ENCODE assay signal across 24 mouse cellular contexts in genomic region chr1:171017468-171018158, GRCm38 (mm10). TPM values are rescaled to one million over a fixed set of nuclear protein-coding genes. Genes with fewer than 3 reads are reported as not detected.
DNase-seq lines count a peak whose midpoint lies in the region; ATAC-seq lines count a peak whose summit lies in the region.
"Had no signal": no experiment of that assay in that cellular context is flagged by ENCODE, and none has a peak within 500 bp of the region (broad histone marks: within the 10 kb centered on the region; RNA-seq: fewer than 3 reads in every experiment).

No protein-coding gene starts in this region.

- WGBS in liver, embryonic 15.5 days (ENCODE audit: insufficient replicate concordance): 34% methylated on average over 6 of the region's 6 CpGs
- WGBS in liver, embryonic 12.5 days (ENCODE audit: insufficient replicate concordance): 35% methylated on average over 6 of the region's 6 CpGs
- WGBS in heart, embryonic 11.5 days (ENCODE audit: insufficient replicate concordance): 36% methylated on average over 6 of the region's 6 CpGs

- ATAC-seq in liver, embryonic 15.5 days (ENCODE audit: insufficient read depth): peak; percentile 49
- ATAC-seq in liver, embryonic 12.5 days: no peak
- peak; percentile 62 for ATAC-seq in common myeloid progenitor, adult 5-6 weeks (replicated peaks; ENCODE audit: low read depth, poor library complexity, severe bottlenecking)
- ATAC-seq in megakaryocyte-erythroid progenitor cell, adult 5-6 weeks (replicated peaks; ENCODE audit: low FRiP score, low TSS enrichment, poor library complexity, severe bottlenecking): 0 out of 2 replicates have a peak, but pooled peaks have one; percentile 26
- ATAC-seq in heart, embryonic 11.5 days (replicated peaks; ENCODE audit: insufficient number of reproducible peaks, low FRiP score, low TSS enrichment): no peak
- ATAC-seq: hindbrain, embryonic 16.5 days; intestine, postnatal 0 days; midbrain, embryonic 16.5 days had no signal

- H3K27ac ChIP-seq in liver, embryonic 15.5 days (replicated peaks): peak overlapping the region; percentile 61
- no peak overlapping the region; the same call in 1 of the 2 replicates for H3K27ac ChIP-seq in liver, embryonic 12.5 days
- no peak overlapping the region for H3K27ac ChIP-seq in heart, embryonic 11.5 days (ENCODE audit: low read depth, low read length)
- H3K27ac ChIP-seq: embryonic facial prominence, embryonic 15.5 days; gastrocnemius, adult 2 months; heart, embryonic 13.5 days; kidney, embryonic 15.5 days; liver, embryonic 14.5 days had no signal

- no peaks in the 10 kb centered on the region for H3K27me3 ChIP-seq in liver, embryonic 15.5 days
- peaks cover 9% of the 10 kb centered on the region; the same call in 1 of the 2 replicates for H3K27me3 ChIP-seq in liver, embryonic 12.5 days (replicated peaks)
- no peaks in the 10 kb centered on the region for H3K27me3 ChIP-seq in heart, embryonic 11.5 days (ENCODE audit: control insufficient read depth, insufficient read depth, low read length)
- H3K27me3 ChIP-seq: embryonic facial prominence, embryonic 15.5 days; heart, embryonic 13.5 days; kidney, embryonic 15.5 days had no signal

- peaks cover 12% of the 10 kb centered on the region for H3K4me1 ChIP-seq in liver, embryonic 15.5 days (replicated peaks)
- H3K4me1 ChIP-seq in liver, embryonic 12.5 days: peaks cover 8% of the 10 kb centered on the region
- no peaks in the 10 kb centered on the region for H3K4me1 ChIP-seq in heart, embryonic 11.5 days (ENCODE audit: control insufficient read depth, insufficient read depth, low read length)
- H3K4me1 ChIP-seq: embryonic facial prominence, embryonic 15.5 days; heart, embryonic 13.5 days; kidney, embryonic 15.5 days had no signal

- 0 out of 2 replicates have a peak overlapping the region, but pooled peaks have one; percentile 23 for H3K4me2 ChIP-seq in liver, embryonic 15.5 days
- H3K4me2 ChIP-seq in liver, embryonic 12.5 days: no peak overlapping the region
- no peak overlapping the region for H3K4me2 ChIP-seq in heart, embryonic 11.5 days
- H3K4me2 ChIP-seq: embryonic facial prominence, embryonic 15.5 days; heart, embryonic 13.5 days; kidney, embryonic 15.5 days had no signal

- H3K9ac ChIP-seq in liver, embryonic 15.5 days: no peak overlapping the region
- no peak overlapping the region for H3K9ac ChIP-seq in liver, embryonic 12.5 days
- no peak overlapping the region for H3K9ac ChIP-seq in heart, embryonic 11.5 days (ENCODE audit: low read depth, low read length)
- H3K9ac ChIP-seq: embryonic facial prominence, embryonic 15.5 days; heart, embryonic 13.5 days; kidney, embryonic 15.5 days; liver, embryonic 14.5 days had no signal

- no peak overlapping the region for H3K4me3 ChIP-seq in liver, embryonic 15.5 days (replicated peaks)
- H3K4me3 ChIP-seq in liver, embryonic 12.5 days: no peak overlapping the region
- no peak overlapping the region for H3K4me3 ChIP-seq in heart, embryonic 11.5 days (ENCODE audit: low read depth, low read length)
- H3K4me3 ChIP-seq: embryonic facial prominence, embryonic 15.5 days; gastrocnemius, adult 2 months; heart, embryonic 13.5 days; kidney, embryonic 15.5 days had no signal

- DNase-seq in 416B (ENCODE audit: low read depth) (peak; percentile 79), MN1 (ENCODE audit: low spot score) (no peak)
- DNase-seq in urinary bladder, postnatal 10 days (ENCODE audit: low spot score): no peak
- DNase-seq: cerebellum, adult 11 months; cerebellum, postnatal 25 days; gastrocnemius, adult 2 months; heart, adult 11 months; right cerebral cortex, adult 18-20 months; thymus, postnatal 25 days had no signal

- no peaks in the 10 kb centered on the region for H3K9me3 ChIP-seq in liver, embryonic 15.5 days (replicated peaks)
- H3K9me3 ChIP-seq in liver, embryonic 12.5 days (replicated peaks): no peaks in the 10 kb centered on the region
- H3K9me3 ChIP-seq in heart, embryonic 11.5 days (replicated peaks; ENCODE audit: control insufficient read depth, low read length): no peaks in the 10 kb centered on the region
- H3K9me3 ChIP-seq: embryonic facial prominence, embryonic 15.5 days; heart, embryonic 13.5 days; kidney, embryonic 15.5 days had no signal

- H3K36me3 ChIP-seq in liver, embryonic 15.5 days (replicated peaks): no peaks in the 10 kb centered on the region
- H3K36me3 ChIP-seq in liver, embryonic 12.5 days: no peaks in the 10 kb centered on the region
- H3K36me3 ChIP-seq in heart, embryonic 11.5 days (ENCODE audit: control insufficient read depth, insufficient read depth, low read length): no peaks in the 10 kb centered on the region
- H3K36me3 ChIP-seq: embryonic facial prominence, embryonic 15.5 days; heart, embryonic 13.5 days; kidney, embryonic 15.5 days had no signal

RNA-seq across cellular contexts. Expression of gene Fcgr4, which starts 1.1 kb away (rescaled TPM):
- polyA plus RNA-seq in liver, embryonic 15.5 days (2015; fragmentation: Nextera tagmentation; extraction: Ambion mirVana): 3.9 and 4.2 TPM in 2 replicates
- 1.3 and 2.0 TPM in 2 replicates for polyA plus RNA-seq in liver, embryonic 12.5 days (2016; fragmentation: Nextera tagmentation; extraction: Ambion mirVana)
- 1.6 TPM in 1 of 2 replicates, not detected in the other for total RNA-seq in common myeloid progenitor, adult 5-6 weeks (2017)
- 0.40 TPM in 1 of 2 replicates, not detected in the other for total RNA-seq in megakaryocyte-erythroid progenitor cell, adult 5-6 weeks (2014; fragmentation: Nextera tagmentation)
- not detected in 2 replicates for total RNA-seq in megakaryocyte-erythroid progenitor cell, adult 5-6 weeks (2017)
- 0.23 TPM in 1 of 2 replicates, not detected in the other for polyA plus RNA-seq in heart, embryonic 11.5 days (2014; fragmentation: Nextera tagmentation; extraction: Ambion mirVana)
- total RNA-seq: gastrocnemius, adult 2 months; layer of hippocampus, postnatal 10 days; MEL had no signal

RNA-seq across cellular contexts. Expression of gene Fcgr2b, which starts 41.3 kb away (rescaled TPM):
- 4.8 and 5.7 TPM in 2 replicates for polyA plus RNA-seq in liver, embryonic 15.5 days (2015; fragmentation: Nextera tagmentation; extraction: Ambion mirVana)
- 1.7 and 1.9 TPM in 2 replicates for polyA plus RNA-seq in liver, embryonic 12.5 days (2016; fragmentation: Nextera tagmentation; extraction: Ambion mirVana)
- total RNA-seq in common myeloid progenitor, adult 5-6 weeks (2017): 27.5 and 30.1 TPM in 2 replicates
- 4.5 and 6.0 TPM in 2 replicates for total RNA-seq in megakaryocyte-erythroid progenitor cell, adult 5-6 weeks (2014; fragmentation: Nextera tagmentation)
- 3.8 TPM in 1 of 2 replicates, not detected in the other for total RNA-seq in megakaryocyte-erythroid progenitor cell, adult 5-6 weeks (2017)
- 0.59 TPM in 1 of 2 replicates, not detected in the other for polyA plus RNA-seq in heart, embryonic 11.5 days (2014; fragmentation: Nextera tagmentation; extraction: Ambion mirVana)
- polyA plus RNA-seq: neural tube, embryonic 11.5 days had no signal

RNA-seq across cellular contexts. Expression of gene Fcgr3, which starts 47.1 kb away (rescaled TPM):
- 27.2 and 28.0 TPM in 2 replicates for polyA plus RNA-seq in liver, embryonic 15.5 days (2015; fragmentation: Nextera tagmentation; extraction: Ambion mirVana)
- 16.1 and 17.0 TPM in 2 replicates for polyA plus RNA-seq in liver, embryonic 12.5 days (2016; fragmentation: Nextera tagmentation; extraction: Ambion mirVana)
- 7.8 and 15.7 TPM in 2 replicates for total RNA-seq in common myeloid progenitor, adult 5-6 weeks (2017)
- 1.4 and 6.3 TPM in 2 replicates for total RNA-seq in megakaryocyte-erythroid progenitor cell, adult 5-6 weeks (2014; fragmentation: Nextera tagmentation)
- total RNA-seq in megakaryocyte-erythroid progenitor cell, adult 5-6 weeks (2017): 1.9 and 2.2 TPM in 2 replicates
- polyA plus RNA-seq in heart, embryonic 11.5 days (2014; fragmentation: Nextera tagmentation; extraction: Ambion mirVana): 3.8 and 4.4 TPM in 2 replicates

Comparison
In these comparisons a context has a peak if more than half of its experiments do, and no peak if none do; other contexts are left out.
1. ATAC-seq: peak in liver, embryonic 15.5 days (single experiment), common myeloid progenitor, adult 5-6 weeks (single experiment) and megakaryocyte-erythroid progenitor cell, adult 5-6 weeks (single experiment); none in liver, embryonic 12.5 days (single experiment) and heart, embryonic 11.5 days (single experiment).